Mouse (Mus musculus): ENCODE results near the gene Ech1.

- no peak for TF ChIP-seq CTCF (IDR thresholded peaks at IDR 0.05; ENCODE audit: low read depth)
- TF ChIP-seq EP300 (IDR thresholded peaks at IDR 0.05; ENCODE audit: low read depth), result no peak
Measured at GRCm38 (mm10) chr7:28824941-28825685, at the start of gene Ech1.
